ENCODE assay signal across 23 mouse cellular contexts in the genomic region with DNA sequence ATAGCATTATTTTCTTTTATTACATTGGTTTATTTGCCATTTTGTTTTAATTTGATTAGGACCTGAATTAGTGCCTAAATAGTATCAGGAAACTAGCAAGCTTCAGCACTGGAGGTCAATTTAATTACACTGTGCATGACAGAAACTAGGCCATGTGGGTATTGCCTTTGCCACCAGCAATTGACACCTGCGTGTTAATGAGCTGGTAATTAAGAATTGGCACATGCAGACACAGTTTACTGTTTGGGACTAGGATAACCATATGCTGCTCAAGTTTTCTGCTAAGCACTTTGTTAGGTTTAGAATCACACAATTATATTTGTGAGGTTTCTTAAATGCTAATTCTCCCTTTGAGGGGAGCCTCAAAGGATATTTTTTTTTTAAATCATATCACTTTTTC. TPM values are rescaled to one million over a fixed set of nuclear protein-coding genes. Genes with fewer than 3 reads are reported as not detected.
DNase-seq lines count a peak whose midpoint lies in the region; ATAC-seq lines count a peak whose summit lies in the region.
"Had no signal": no experiment of that assay in that cellular context is flagged by ENCODE, and none has a peak within 500 bp of the region (broad histone marks: within the 10 kb centered on the region; RNA-seq: fewer than 3 reads in every experiment).

No protein-coding gene starts in this region.

- H3K4me3 ChIP-seq in hindbrain, embryonic 16.5 days (ENCODE audit: low read length) = no peak overlapping the region
- no peak overlapping the region for H3K4me3 ChIP-seq in hindbrain, embryonic 10.5 days
- no peak overlapping the region for H3K4me3 ChIP-seq in forebrain, embryonic 16.5 days (replicated peaks; ENCODE audit: low read length)
- H3K4me3 ChIP-seq: embryonic facial prominence, embryonic 13.5 days; erythroblast, embryonic 14.5 days; heart, embryonic 15.5 days; liver, embryonic 13.5 days; stomach, embryonic 15.5 days had no signal

- H3K4me1 ChIP-seq in hindbrain, embryonic 16.5 days (ENCODE audit: control insufficient read depth, insufficient read depth, low read depth, low read length) = no peaks in the 10 kb centered on the region
- H3K4me1 ChIP-seq in hindbrain, embryonic 10.5 days (replicated peaks) = no peaks in the 10 kb centered on the region
- H3K4me1 ChIP-seq in forebrain, embryonic 16.5 days (replicated peaks; ENCODE audit: control insufficient read depth, insufficient read depth, low read length) = peaks cover 5% of the 10 kb centered on the region
- H3K4me1 ChIP-seq: embryonic facial prominence, embryonic 13.5 days; heart, embryonic 15.5 days; liver, embryonic 13.5 days; stomach, embryonic 15.5 days had no signal

- ATAC-seq in cerebellum, adult (ENCODE audit: insufficient number of reproducible peaks, low FRiP score, low TSS enrichment) = peak; percentile 49; the same call in 1 of the 2 replicates
- peak; percentile 52 for ATAC-seq in hindbrain, embryonic 16.5 days
- ATAC-seq in forebrain, embryonic 16.5 days = peak; percentile 95
- ATAC-seq: activated CD4-positive, CD25-positive, alpha-beta regulatory T cell, adult 4 months had no signal

- H3K4me2 ChIP-seq in hindbrain, embryonic 16.5 days (ENCODE audit: low read length) = no peak overlapping the region
- H3K4me2 ChIP-seq in forebrain, embryonic 16.5 days (ENCODE audit: low read length) = no peak overlapping the region
- H3K4me2 ChIP-seq: embryonic facial prominence, embryonic 13.5 days; heart, embryonic 15.5 days; liver, embryonic 13.5 days; lung, embryonic 14.5 days; stomach, embryonic 15.5 days had no signal

- H3K27me3 ChIP-seq in hindbrain, embryonic 16.5 days (replicated peaks; ENCODE audit: control insufficient read depth, insufficient read depth, low read length) = no peaks in the 10 kb centered on the region
- H3K27me3 ChIP-seq in hindbrain, embryonic 10.5 days (ENCODE audit: insufficient read depth, poor library complexity, severe bottlenecking) = no peaks in the 10 kb centered on the region
- H3K27me3 ChIP-seq in forebrain, embryonic 16.5 days (replicated peaks; ENCODE audit: control insufficient read depth, insufficient read depth, low read length) = no peaks in the 10 kb centered on the region
- H3K27me3 ChIP-seq: embryonic facial prominence, embryonic 13.5 days; heart, embryonic 15.5 days; liver, embryonic 13.5 days; stomach, embryonic 15.5 days had no signal

- DNase-seq in cerebellum, adult 8-10 months = no peak
- DNase-seq in hindbrain, embryonic 10.5 days (ENCODE audit: low spot score) = no peak
- peak; percentile 16 for DNase-seq in brain, adult 2 months (ENCODE audit: low read depth, low spot score)
- no peak for DNase-seq in spleen, postnatal 14 days (ENCODE audit: low spot score in 2 of 2)
- DNase-seq in kidney, postnatal 25 days = no peak
- DNase-seq: adrenal gland, postnatal 10 days; cerebellum, postnatal 36 days; embryo, embryonic 11 days; heart, postnatal 4 days; kidney, adult 8-10 months; kidney, postnatal 10 days; liver, embryonic 13.5 days; lung, embryonic 14.5 days; lung, postnatal 36 days; thymus, postnatal 25 days had no signal

- H3K9me3 ChIP-seq in hindbrain, embryonic 16.5 days (ENCODE audit: control insufficient read depth, low read length) = no peaks in the 10 kb centered on the region
- H3K9me3 ChIP-seq in hindbrain, embryonic 10.5 days = no peaks in the 10 kb centered on the region
- H3K9me3 ChIP-seq in forebrain, embryonic 16.5 days (ENCODE audit: control insufficient read depth, low read length) = no peaks in the 10 kb centered on the region
- H3K9me3 ChIP-seq: embryonic facial prominence, embryonic 13.5 days; heart, embryonic 15.5 days; liver, embryonic 13.5 days; stomach, embryonic 15.5 days had no signal

- WGBS in hindbrain, embryonic 16.5 days = 36% methylated on average over 1 of the region's 1 CpGs
- 75% methylated on average over 1 of the region's 1 CpGs for WGBS in hindbrain, embryonic 10.5 days
- WGBS in forebrain, embryonic 16.5 days = 18% methylated on average over 1 of the region's 1 CpGs

- H3K27ac ChIP-seq in hindbrain, embryonic 16.5 days (ENCODE audit: low read depth, low read length) = no peak overlapping the region
- H3K27ac ChIP-seq in hindbrain, embryonic 10.5 days = no peak overlapping the region
- no peak overlapping the region for H3K27ac ChIP-seq in forebrain, embryonic 16.5 days (ENCODE audit: low read length)
- H3K27ac ChIP-seq: embryonic facial prominence, embryonic 13.5 days; heart, embryonic 15.5 days; liver, embryonic 13.5 days; stomach, embryonic 15.5 days had no signal

- H3K36me3 ChIP-seq in hindbrain, embryonic 16.5 days (ENCODE audit: control insufficient read depth, insufficient read depth, low read length) = no peaks in the 10 kb centered on the region
- no peaks in the 10 kb centered on the region for H3K36me3 ChIP-seq in hindbrain, embryonic 10.5 days
- no peaks in the 10 kb centered on the region for H3K36me3 ChIP-seq in forebrain, embryonic 16.5 days (ENCODE audit: control insufficient read depth, insufficient read depth)
- H3K36me3 ChIP-seq: embryonic facial prominence, embryonic 13.5 days; heart, embryonic 15.5 days; liver, embryonic 13.5 days; stomach, embryonic 15.5 days had no signal

- H3K9ac ChIP-seq in hindbrain, embryonic 16.5 days (ENCODE audit: low read depth, low read length) = no peak overlapping the region
- no peak overlapping the region for H3K9ac ChIP-seq in forebrain, embryonic 16.5 days (replicated peaks; ENCODE audit: low read depth, low read length)
- H3K9ac ChIP-seq: embryonic facial prominence, embryonic 13.5 days; heart, embryonic 15.5 days; liver, embryonic 13.5 days; lung, embryonic 14.5 days; stomach, embryonic 15.5 days had no signal

RNA-seq across cellular contexts. Expression of a gene that starts 53.5 kb away (rescaled TPM):
- polyA plus RNA-seq in hindbrain, embryonic 16.5 days (2015; fragmentation: Nextera tagmentation; extraction: Ambion mirVana) = 18.9 and 19.0 TPM in 2 replicates
- polyA plus RNA-seq in hindbrain, embryonic 10.5 days (2016; fragmentation: Nextera tagmentation; extraction: Ambion mirVana) = 1.2 and 1.8 TPM in 2 replicates
- 12.0 and 15.8 TPM in 2 replicates for polyA plus RNA-seq in forebrain, embryonic 16.5 days (2015; fragmentation: Nextera tagmentation; extraction: Ambion mirVana)
